Mouse (Mus musculus) embryonic facial prominence, embryonic 13.5 days (tissue): ENCODE data around the gene Hhatl. TPM values are rescaled to one million over a fixed set of nuclear protein-coding genes. Genes with fewer than 3 reads are reported as not detected.

ENCODE experiments used
- ATAC-seq: fragments of 200-750 bp; cut with Nextera tagmentation; 2 replicates; pipeline ENCODE4 v1.8.0; 2017; ENCODE audit warnings: low read depth; ENCODE audit not compliant: insufficient number of reproducible peaks, insufficient read depth, low FRiP score, low TSS enrichment
- H3K27ac ChIP-seq: fragments of 300-500 bp; sonication (generic); 2 replicates; pipeline ENCODE4 v1.5.1; 2015; ENCODE audit warnings: moderate library complexity, mild to moderate bottlenecking, inconsistent platforms
- H3K27me3 ChIP-seq: fragments of 300-500 bp; sonication (generic); 2 replicates; pipeline ENCODE4 v1.6.1; 2015; ENCODE audit warnings: mild to moderate bottlenecking, inconsistent platforms
- H3K36me3 ChIP-seq: fragments of 300-500 bp; sonication (generic); 2 replicates; pipeline ENCODE4 v1.6.1; 2015; ENCODE audit warnings: mild to moderate bottlenecking, inconsistent platforms
- H3K4me1 ChIP-seq: fragments of 300-500 bp; sonication (generic); 2 replicates; pipeline ENCODE4 v1.6.1; 2015; ENCODE audit warnings: inconsistent platforms
- H3K4me2 ChIP-seq: fragments of 300-500 bp; sonication (generic); 2 replicates; pipeline ENCODE4 v1.6.1; 2015; ENCODE audit warnings: moderate library complexity, mild to moderate bottlenecking, inconsistent platforms
- H3K4me3 ChIP-seq: fragments of 300-500 bp; sonication (generic); 2 replicates; pipeline ENCODE4 v1.5.1; 2015; ENCODE audit warnings: mild to moderate bottlenecking, inconsistent platforms
- H3K9ac ChIP-seq: fragments of 300-500 bp; sonication (generic); 2 replicates; pipeline ENCODE4 v1.6.1; 2015; ENCODE audit warnings: mild to moderate bottlenecking, inconsistent platforms
- H3K9me3 ChIP-seq: fragments of 300-500 bp; sonication (generic); 2 replicates; pipeline ENCODE4 v1.6.1; 2016; ENCODE audit warnings: inconsistent platforms
- WGBS: fragments of 180-500 bp; shearing (Covaris S2); methylation state at CpG from one replicate; pipeline ENCODE4 v1.1.7; 2015; ENCODE audit warnings: mixed read lengths; 5-methylcytosine and 5-hydroxymethylcytosine counted together
- polyA plus RNA-seq: library from polyadenylated mRNA; unstranded; fragments of >200 nt; fragmentation: Nextera tagmentation; extraction: Ambion mirVana; gene quantifications from 2 replicates; pipeline ENCODE4 v1.2.1, GENCODE M21; 2015

Hhatl gene
- polyA plus RNA-seq, 1 experiment from 2014 or later, result 0.20 TPM

- no peak overlapping the region for H3K27ac ChIP-seq
- 93% methylated on average over 16 of the region's 16 CpGs for WGBS
- no peak for ATAC-seq
- H3K9ac ChIP-seq, result no peak overlapping the region
- no peak overlapping the region for H3K4me3 ChIP-seq
- no peaks in the 10 kb centered on the region for H3K27me3 ChIP-seq
- no peaks in the 10 kb centered on the region for H3K9me3 ChIP-seq
- peaks cover 71% of the 10 kb centered on the region for H3K36me3 ChIP-seq
- peaks cover 33% of the 10 kb centered on the region for H3K4me1 ChIP-seq
- no peak overlapping the region for H3K4me2 ChIP-seq
These were observed 27.0 kb downstream of the Hhatl start for GRCm38 (mm10) chr9:121765166-121765855.

- H3K27me3 ChIP-seq, result no peaks in the 10 kb centered on the region
- no peaks in the 10 kb centered on the region for H3K9me3 ChIP-seq
- ATAC-seq, result no peak
- H3K36me3 ChIP-seq, result peaks cover 67% of the 10 kb centered on the region
- H3K4me3 ChIP-seq, result no peak overlapping the region
- H3K4me1 ChIP-seq, result peaks cover 39% of the 10 kb centered on the region
- H3K9ac ChIP-seq, result peak overlapping the region; percentile 27; the same call in 1 of the 2 replicates
- WGBS, result 86% methylated on average over 19 of the region's 19 CpGs
- H3K27ac ChIP-seq, result no peak overlapping the region
- H3K4me2 ChIP-seq, result no peak overlapping the region
These were observed 28.6 kb downstream of the Hhatl start for GRCm38 (mm10) chr9:121763716-121764115.

GRCm38 (mm10) chr9:121762761-121763160, 29.5 kb downstream of the Hhatl start:
- Histone ChIP-seq H3K4me1 (peaks cover 44% of the 10 kb centered on the region), H3K9ac (0 out of 2 replicates have a peak overlapping the region, but pooled peaks have one; percentile 27), H3K27ac (no peak overlapping the region), H3K4me2 (no peak overlapping the region), H3K27me3 (no peaks in the 10 kb centered on the region), H3K36me3 (peaks cover 57% of the 10 kb centered on the region), H3K4me3 (no peak overlapping the region), H3K9me3 (no peaks in the 10 kb centered on the region)
- no peak for ATAC-seq
- 90% methylated on average over 25 of the region's 25 CpGs for WGBS

GRCm38 (mm10) chr9:121762248-121762647, 30.1 kb downstream of the Hhatl start:
- no peak overlapping the region for H3K4me3 ChIP-seq
- peaks cover 44% of the 10 kb centered on the region for H3K4me1 ChIP-seq
- no peak overlapping the region for H3K9ac ChIP-seq
- no peak overlapping the region for H3K4me2 ChIP-seq
- no peaks in the 10 kb centered on the region for H3K9me3 ChIP-seq
- no peak for ATAC-seq
- H3K36me3 ChIP-seq, result peaks cover 52% of the 10 kb centered on the region
- H3K27ac ChIP-seq, result no peak overlapping the region
- H3K27me3 ChIP-seq, result no peaks in the 10 kb centered on the region
- WGBS, result 87% methylated on average over 10 of the region's 10 CpGs

- H3K27ac ChIP-seq, result no peak overlapping the region; the same call in 1 of the 2 replicates
- peak overlapping the region; percentile 76; the same call in 1 of the 2 replicates for H3K4me2 ChIP-seq
- no peak overlapping the region for H3K9ac ChIP-seq
- ATAC-seq, result no peak
- 63% methylated on average over 8 of the region's 8 CpGs for WGBS
- H3K4me3 ChIP-seq, result no peak overlapping the region
- H3K36me3 ChIP-seq, result peaks cover 50% of the 10 kb centered on the region
- H3K27me3 ChIP-seq, result no peaks in the 10 kb centered on the region
- H3K9me3 ChIP-seq, result no peaks in the 10 kb centered on the region
- H3K4me1 ChIP-seq, result peaks cover 47% of the 10 kb centered on the region
These were observed 30.5 kb downstream of the Hhatl start for GRCm38 (mm10) chr9:121761787-121762186.

GRCm38 (mm10) chr9:121761091-121761665, 31.1 kb downstream of the Hhatl start:
- H3K36me3 ChIP-seq, result peaks cover 48% of the 10 kb centered on the region
- peaks cover 50% of the 10 kb centered on the region for H3K4me1 ChIP-seq
- 63% methylated on average over 10 of the region's 10 CpGs for WGBS
- ATAC-seq, result no peak
- H3K27me3 ChIP-seq, result no peaks in the 10 kb centered on the region
- peak overlapping the region; percentile 87 for H3K4me3 ChIP-seq
- peak overlapping the region; percentile 76 for H3K4me2 ChIP-seq
- peak overlapping the region; percentile 95 for H3K9ac ChIP-seq
- H3K27ac ChIP-seq, result peak overlapping the region; percentile 91; the same call in 1 of the 2 replicates
- no peaks in the 10 kb centered on the region for H3K9me3 ChIP-seq

GRCm38 (mm10) chr9:121760271-121761090, 31.8 kb downstream of the Hhatl start:
- Histone ChIP-seq H3K4me2 (peak overlapping the region; percentile 76), H3K36me3 (peaks cover 48% of the 10 kb centered on the region), H3K9me3 (no peaks in the 10 kb centered on the region), H3K4me1 (peaks cover 52% of the 10 kb centered on the region), H3K4me3 (peak overlapping the region; percentile 87), H3K27me3 (no peaks in the 10 kb centered on the region), H3K27ac (peak overlapping the region; percentile 91), H3K9ac (peak overlapping the region; percentile 95)
- peak; percentile 33; the same call in 1 of the 2 replicates for ATAC-seq
- WGBS, result 2% methylated on average over 43 of the region's 43 CpGs

GRCm38 (mm10) chr9:121759091-121760081, 32.9 kb downstream of the Hhatl start, which contains the start of gene Zfp651:
Gene Zfp651, plus strand, starts transcription at chr9:121759330.
- peaks cover 52% of the 10 kb centered on the region for H3K4me1 ChIP-seq

GRCm38 (mm10) chr9:121757835-121758814, 34.2 kb downstream of the Hhatl start:
- WGBS, result 27% methylated on average over 10 of the region's 10 CpGs
- Histone ChIP-seq H3K9ac (peak overlapping the region; percentile 95), H3K9me3 (no peaks in the 10 kb centered on the region), H3K27me3 (no peaks in the 10 kb centered on the region), H3K36me3 (peaks cover 47% of the 10 kb centered on the region), H3K4me3 (peak overlapping the region; percentile 87), H3K27ac (peak overlapping the region; percentile 91), H3K4me1 (peaks cover 49% of the 10 kb centered on the region), H3K4me2 (peak overlapping the region; percentile 76)
- peak; percentile 35; the same call in 1 of the 2 replicates for ATAC-seq

More at GRCm38 (mm10) chr9:121759091-121760081, 32.9 kb downstream of the Hhatl start, which contains the start of gene Zfp651:
- Histone ChIP-seq H3K9ac (peak within 1 kb of the TSS; percentile 95), H3K36me3 (peaks cover 48% of the 10 kb centered on the region), H3K9me3 (no peaks in the 10 kb centered on the region), H3K4me3 (peak within 1 kb of the TSS; percentile 87), H3K27ac (peak within 1 kb of the TSS; percentile 91), H3K27me3 (no peaks in the 10 kb centered on the region), H3K4me2 (peak within 1 kb of the TSS; percentile 76)
- ATAC-seq, result peak; percentile 66
- under 1% methylated on average over 92 of the region's 97 CpGs for WGBS

GRCm38 (mm10) chr9:121757432-121757831, 34.9 kb downstream of the Hhatl start:
- H3K9ac ChIP-seq, result peak overlapping the region; percentile 95
- H3K4me3 ChIP-seq, result peak overlapping the region; percentile 87; the same call in 1 of the 2 replicates
- ATAC-seq, result no peak
- WGBS, result 27% methylated on average over 3 of the region's 3 CpGs
- H3K9me3 ChIP-seq, result no peaks in the 10 kb centered on the region
- H3K4me1 ChIP-seq, result peaks cover 49% of the 10 kb centered on the region
- no peaks in the 10 kb centered on the region for H3K27me3 ChIP-seq
- peak overlapping the region; percentile 91 for H3K27ac ChIP-seq
- H3K4me2 ChIP-seq, result peak overlapping the region; percentile 76
- peaks cover 45% of the 10 kb centered on the region for H3K36me3 ChIP-seq
